Mouse (Mus musculus): ENCODE results near the gene Cul1. TPM values are rescaled to one million over a fixed set of nuclear protein-coding genes. Genes with fewer than 3 reads are reported as not detected.
"Not testable (repeated sequence)": the region's sequence is repeated elsewhere in the genome, so short reads cannot be mapped to it uniquely, and the experiment has no call there.

Cul1 gene
- 109 and 129 TPM in 2 replicates for polyA plus RNA-seq (2012; rRNA removed)

DNA sequence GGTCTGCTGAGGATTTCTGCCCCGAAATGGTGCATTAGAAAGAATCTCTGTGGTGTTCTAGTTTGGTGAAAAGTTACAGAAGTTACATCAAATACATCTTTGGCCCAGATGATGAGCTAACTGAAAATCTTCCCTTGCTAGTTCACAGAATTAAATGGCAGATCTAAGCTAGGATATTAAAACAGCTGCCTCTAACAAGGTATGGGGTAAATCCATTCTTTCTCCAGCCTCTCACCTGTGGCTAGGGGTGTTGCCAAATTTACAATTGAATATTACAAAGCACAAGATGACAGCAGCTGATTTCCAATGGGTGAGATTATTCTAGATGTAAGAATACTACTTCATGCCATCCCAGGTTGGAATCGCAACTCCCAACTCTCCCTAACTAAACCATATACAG is at the start of gene Cul1:
Gene Cul1, plus strand, starts transcription at position 301 of the 400 bp plus-strand sequence.
- no peak for DNase-seq (ENCODE audit: low spot score)

DNA sequence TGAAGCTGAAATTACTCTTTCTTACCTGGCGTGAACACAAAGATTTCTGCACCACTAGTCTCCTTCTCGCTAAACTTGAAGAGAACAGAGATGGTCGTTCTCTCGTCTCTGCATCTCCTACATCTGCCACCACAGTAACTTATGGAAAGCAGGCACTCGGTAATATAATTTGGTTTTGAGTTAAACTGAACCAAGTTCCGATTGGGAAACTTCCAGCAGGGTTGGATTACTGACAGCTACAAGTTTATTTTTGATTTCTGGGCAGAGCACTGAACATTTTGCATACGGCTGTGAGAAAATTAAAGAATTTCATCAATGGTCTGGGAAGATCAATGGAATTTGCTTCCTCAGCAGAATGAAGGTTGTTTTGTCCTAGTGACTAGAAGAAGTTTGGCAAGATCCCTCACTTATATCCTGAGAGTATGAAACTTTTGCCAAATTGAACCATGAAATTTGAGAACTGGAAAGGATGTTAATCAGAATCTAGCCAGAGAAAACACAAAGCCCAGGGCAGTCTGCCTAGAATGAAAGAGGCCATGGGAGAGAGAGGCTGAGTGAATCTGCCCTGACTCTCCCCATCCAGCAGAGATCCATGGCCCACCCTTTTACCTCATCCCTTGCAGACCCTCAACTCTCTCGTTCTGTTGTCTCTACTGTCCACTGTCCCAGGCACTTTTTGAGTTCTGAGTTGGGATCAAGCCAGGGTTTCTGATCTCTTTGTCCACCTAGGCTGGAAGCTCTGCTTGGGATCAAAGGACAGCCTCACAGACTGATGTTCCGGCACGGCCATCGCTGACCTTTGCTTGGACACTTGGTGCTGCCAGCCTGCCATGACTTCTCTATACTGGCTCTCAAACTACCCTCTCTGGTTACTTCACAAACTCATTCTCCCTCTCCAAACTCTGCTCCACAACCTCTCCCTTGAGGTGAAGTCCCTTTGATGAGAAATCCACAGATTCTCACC is 48.5 kb upstream of the Cul1 start:
- DNase-seq (ENCODE audit: low spot score): no peak

DNA sequence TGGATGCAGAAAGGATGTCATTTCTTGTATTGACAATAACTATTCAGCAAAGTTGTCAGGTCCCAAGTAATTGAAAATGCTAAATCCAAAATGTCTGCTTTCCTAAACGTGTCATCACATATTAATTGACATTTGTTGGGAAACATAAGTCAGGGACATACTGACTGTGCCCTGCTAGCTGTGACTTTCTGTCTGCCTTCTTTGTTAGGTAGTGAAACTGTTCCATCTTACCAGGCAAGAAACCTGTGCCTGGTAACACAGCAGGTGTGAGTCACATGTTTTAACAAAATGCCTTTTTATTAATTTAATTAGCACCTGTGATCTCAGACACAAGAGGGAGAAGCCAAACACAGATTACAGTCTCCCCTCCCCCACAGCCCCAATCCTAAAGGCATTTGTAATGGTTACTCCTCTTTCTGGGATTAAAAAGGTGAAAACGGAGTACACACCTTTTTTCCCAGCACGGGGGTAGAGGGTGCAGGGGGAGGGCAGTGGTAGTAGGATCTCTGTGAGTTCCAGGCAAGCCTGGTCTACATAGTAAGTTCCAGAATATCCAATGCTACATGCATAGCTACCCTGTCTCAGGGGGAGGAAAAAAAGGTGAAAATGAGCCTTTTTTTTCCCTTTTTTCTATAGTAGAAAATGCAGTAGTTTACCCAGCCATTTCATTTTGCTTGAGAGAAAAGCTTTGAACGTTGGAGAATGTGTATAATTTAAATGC is 40.2 kb upstream of the Cul1 start:
- DNase-seq (ENCODE audit: low spot score): no peak

DNA sequence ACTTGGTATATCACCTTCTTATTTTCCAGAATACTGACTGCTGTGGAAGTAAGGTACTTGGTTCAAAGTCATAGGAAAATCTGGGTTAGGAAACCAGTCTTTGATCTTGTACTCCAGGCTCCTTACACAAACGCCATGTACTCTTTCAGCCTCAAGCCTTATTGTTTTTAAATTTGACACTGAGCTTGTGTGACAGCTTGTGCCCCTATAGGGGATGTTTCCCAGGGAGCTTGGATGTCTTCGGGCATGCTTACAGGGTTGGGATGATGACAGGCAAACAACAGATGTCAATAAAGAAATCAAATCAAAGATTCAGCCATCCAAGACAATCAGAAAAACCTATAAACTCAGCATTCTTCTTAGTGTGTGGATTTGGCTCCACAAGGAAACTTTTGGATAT is 39.5 kb upstream of the Cul1 start:
- no peak for DNase-seq (ENCODE audit: low spot score)

DNA sequence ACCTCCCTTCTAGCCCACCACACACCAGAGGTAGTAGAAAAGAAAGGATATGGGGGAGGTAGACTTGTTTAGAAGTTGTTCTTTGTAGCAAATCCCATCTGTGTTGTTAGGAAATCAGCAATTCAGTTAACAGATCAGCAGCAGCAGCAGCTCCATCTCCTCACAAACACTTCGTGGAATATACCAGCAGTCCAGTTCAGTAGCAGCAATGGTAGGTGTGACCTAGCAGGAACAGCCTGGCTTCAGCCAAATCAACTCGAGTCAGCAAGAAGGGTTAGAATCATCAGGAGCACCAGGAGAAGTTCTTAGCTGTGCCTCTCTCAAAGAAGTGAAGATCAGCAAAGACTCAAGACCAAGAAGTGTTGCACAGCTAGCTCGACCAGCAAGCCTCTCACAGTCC is 34.5 kb upstream of the Cul1 start:
- DNase-seq (ENCODE audit: low spot score): no peak

DNA sequence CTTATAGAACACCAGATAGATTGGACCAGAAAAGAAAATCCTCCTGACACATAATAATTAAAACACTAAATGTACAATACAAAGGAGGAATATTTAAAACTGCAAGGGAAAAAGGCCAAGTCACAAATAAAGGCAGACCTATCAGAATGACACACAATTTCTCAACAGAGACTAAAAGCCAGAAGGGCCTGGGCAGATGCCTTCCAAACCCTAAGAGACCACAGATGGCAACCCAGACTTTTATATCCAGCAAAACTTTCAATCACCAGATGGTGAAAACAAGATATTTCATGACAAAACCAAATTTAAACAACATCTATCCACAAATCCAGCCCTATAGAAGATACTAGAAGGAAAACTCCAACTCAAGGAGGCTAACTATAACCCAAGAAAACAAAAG is 33.0 kb upstream of the Cul1 start:
- no peak for DNase-seq (ENCODE audit: low spot score)

DNA sequence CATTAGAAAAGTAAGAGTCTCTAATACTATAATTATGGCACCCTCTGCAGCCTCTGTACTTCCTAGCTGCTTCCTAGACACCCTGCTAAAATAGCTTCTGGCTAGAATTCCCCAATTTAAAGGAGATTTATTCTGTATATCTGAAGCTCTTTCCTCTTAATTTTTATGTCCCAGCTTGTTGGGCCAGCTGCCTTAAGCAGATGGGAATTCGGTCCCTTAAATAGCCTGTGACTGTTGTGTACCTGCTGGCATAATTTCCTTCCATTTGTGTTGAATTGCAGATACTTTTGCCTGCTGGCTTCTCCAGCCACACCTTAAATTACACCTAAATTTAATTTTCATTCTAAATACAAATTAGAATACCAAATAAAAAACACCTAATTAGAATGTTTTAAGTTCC is 32.0 kb upstream of the Cul1 start:
- no peak for DNase-seq (ENCODE audit: low spot score)

DNA sequence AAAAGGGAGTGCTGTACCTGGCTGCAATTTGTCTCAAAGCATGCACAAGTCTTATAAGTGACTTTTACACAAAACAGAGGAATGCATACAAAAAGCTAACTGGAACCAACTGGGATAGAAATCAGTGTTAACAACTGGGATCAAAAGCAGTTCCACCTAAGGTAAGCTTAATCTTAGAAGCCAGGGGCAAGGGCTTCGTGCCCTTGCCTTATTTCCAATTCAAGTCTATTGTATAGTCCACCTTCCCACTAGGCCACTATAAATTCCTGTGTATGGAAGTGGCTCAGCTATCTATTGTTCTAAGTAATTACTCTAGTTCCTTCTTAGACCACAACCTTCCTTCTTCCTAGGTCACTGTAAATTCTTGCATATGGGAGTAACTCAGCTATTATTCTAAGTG is 27.1 kb upstream of the Cul1 start:
- DNase-seq (ENCODE audit: low spot score): no peak

DNA sequence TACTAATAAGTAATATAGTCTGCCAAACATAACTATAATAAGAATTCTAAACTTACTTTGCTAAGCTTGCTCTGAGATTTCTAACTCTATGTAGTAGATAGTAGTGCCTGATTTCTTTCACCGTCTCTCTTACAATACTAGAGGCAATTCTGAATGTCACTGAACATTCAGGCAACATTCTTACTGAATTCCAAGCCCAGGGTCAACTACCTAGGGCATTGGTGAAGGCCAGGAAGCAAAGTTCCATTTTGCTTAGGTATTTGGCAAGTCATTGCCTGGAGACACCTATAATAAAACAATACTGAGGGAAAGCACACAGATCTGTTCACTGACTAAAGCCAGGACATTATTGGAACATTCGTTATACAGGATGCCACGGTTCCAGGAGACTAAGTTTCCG is 26.6 kb upstream of the Cul1 start:
- DNase-seq (ENCODE audit: low spot score): not testable (repeated sequence)

DNA sequence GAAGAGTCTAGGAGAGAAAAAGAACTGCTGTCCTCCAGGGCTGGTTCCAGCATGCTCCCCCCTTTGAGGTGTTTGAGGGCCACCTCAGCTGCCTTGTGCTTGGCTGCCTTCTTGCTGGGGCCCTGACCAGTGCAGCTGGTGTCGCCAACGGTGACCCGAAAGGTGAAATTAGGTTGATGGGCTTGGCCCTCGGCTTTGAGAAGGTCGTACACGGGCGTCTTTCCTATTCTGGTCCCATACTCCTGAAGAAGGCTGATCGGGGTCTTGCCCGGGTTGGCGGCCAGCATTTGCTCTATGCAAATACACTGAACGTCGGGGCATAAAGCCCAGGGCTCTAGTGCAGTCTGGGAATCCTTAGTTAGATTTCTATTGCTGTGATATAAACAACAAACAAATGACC is 20.4 kb upstream of the Cul1 start:
- not testable (repeated sequence) for DNase-seq (ENCODE audit: low spot score)

DNA sequence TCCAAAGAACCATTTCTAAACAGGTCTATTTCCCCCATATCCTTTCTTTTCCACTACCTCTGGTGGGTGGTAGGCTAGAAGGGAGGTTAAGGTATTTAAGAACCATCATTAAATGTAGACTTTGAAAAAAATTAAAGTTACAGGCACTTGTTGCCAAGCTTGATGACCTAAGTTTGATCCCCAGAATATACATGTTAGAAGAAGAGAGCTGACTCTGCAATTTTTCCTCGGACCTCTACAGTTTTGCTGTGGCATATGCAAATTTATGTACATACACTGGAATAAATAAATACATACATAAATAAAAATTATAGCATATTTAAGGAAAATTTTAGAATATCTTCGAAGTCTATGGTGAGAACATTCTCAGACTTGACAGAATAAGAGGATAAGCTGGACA is 13.1 kb upstream of the Cul1 start:
- no peak for DNase-seq (ENCODE audit: low spot score)

DNA sequence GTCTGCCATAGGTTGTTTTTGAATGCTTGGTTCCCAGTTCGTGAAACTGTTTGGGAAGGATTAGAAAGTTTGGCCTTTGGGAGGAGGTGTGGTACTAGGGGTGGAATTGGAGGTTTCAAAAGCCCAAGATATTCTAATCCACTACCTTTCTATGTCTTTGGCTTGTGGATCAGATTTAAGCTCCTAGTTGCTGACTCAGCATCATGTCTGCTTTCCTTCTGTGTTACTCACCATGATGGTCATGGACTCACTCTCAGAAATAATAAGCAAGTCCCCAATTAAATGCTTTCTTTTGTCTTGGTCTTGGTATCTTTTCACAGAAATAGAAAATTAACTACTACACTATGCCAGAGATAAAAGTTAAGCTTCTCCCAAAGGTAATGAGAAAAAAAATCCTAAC is 5.5 kb upstream of the Cul1 start:
- no peak for DNase-seq (ENCODE audit: low spot score)

DNA sequence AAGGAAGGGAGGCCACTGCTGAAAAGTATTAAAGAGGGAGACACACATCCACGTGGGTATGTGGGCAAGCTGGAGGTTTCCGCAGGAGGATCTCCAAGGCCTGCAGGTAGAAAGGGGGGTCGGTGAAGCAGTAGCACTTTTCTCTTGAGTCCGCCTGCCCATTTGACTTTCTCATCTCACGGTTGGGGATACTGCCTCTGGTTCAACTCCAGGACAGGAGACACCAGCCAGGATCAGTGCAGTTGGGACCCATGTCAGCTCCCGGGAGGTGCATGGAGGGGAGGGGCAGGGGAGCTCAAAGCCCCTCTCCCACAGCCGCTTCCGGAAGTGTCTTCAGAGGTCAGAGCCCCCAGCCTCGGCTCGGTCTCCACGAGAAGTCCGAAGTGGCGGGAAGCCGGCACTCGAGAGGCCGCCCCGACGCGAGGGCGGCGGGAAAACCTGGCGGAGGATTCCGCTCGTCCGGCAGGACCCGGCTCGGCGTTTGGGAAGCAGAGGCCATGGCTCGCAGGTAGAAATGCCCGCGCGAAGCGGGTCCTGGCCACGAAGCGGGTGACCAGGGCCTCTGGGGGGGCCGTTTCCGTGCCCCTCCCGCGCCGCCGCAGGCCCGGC is 428 bp downstream of the Cul1 start:
- no peak for DNase-seq (ENCODE audit: low spot score)

DNA sequence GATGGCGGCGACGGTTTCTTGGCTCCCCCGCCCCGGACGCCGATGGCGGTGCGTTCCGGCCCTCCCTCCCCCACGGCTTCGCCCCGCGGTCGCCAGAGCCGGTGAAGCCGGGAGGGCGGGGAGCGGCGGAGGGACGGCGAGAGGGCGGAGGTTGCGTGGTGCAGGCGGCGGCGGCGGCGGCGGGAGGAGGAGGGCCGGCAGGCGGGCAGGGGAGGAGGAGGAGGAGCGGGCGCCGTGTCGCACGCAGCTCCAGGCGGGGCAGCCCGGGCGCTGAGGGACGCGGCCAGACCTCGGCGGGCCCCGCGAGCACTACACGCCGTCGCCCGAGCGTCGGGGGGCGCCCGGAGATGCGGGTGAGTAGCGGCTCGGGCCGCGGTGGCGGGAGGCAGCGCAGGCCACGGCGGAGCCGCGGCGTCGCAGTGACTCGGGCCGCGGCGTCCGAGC is 955 bp downstream of the Cul1 start:
- DNase-seq (ENCODE audit: low spot score): peak; percentile 91

DNA sequence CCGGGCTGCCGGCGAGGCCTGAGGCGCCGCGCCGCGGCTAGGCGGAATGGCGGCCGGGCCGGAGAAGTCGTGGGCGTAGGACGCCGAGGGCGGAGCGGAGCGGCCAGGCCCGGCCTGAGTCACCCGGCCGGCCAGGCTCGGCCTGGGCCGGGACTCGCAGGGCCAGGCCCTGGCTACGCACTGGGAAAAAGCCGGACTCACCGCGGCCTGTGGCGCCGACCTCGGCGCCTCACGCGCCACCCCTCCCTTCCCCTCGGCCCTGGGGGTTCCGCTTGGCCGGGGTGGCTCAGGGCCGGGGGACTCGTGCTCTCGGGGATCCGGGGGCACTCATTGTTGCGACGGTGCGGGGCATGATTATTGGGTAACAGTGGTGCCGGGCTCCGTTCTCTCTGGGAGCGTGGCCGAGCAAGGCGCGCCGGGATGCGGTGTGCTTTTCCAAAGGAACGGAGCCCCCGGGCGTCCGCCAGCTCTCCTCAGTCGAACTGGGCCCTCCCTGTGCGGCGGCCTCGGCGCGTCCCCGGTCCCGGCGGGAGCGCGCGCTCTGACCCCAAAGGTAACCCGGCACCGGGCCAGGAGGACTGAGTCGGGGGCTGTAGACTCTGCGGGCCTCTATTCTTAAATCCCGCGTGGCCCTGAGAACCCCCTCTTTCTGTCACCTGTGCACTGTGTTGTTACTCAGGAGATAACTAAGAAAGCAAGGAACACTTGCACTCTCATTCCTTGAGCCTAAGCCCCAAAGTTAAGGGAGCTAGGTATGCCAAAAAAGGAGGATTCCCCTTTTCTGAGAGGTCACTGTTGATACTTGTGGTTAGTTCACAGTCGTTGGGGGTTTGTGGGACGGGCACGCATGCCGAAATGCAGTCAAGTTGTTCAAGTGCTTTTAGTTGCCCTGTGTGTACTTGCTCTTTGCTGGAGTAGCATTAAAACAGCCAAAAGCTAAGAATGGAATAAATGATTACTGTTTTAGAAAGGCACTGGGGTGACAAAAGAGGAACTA is 1.7 kb downstream of the Cul1 start:
- peak; percentile 61 for DNase-seq (ENCODE audit: low spot score)

DNA sequence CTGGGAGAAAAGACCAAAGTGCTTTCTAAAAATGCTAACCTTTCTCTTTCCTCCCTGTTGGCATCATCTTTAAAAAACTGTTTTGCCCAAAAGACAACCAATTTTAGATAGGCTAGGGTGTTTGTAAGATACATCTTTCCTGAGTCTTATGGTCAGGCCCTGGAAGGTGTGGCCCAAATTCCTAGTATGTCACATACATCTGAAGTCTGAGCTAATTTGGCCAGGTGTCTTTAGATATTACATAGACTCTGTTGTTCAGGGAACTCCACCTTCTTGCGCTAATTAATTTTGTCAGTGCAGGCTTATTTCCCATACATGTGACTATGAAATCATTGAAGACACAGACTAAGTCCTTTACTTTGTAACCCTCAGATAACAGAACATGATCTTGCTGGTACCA is 2.6 kb downstream of the Cul1 start:
- DNase-seq (ENCODE audit: low spot score): no peak

DNA sequence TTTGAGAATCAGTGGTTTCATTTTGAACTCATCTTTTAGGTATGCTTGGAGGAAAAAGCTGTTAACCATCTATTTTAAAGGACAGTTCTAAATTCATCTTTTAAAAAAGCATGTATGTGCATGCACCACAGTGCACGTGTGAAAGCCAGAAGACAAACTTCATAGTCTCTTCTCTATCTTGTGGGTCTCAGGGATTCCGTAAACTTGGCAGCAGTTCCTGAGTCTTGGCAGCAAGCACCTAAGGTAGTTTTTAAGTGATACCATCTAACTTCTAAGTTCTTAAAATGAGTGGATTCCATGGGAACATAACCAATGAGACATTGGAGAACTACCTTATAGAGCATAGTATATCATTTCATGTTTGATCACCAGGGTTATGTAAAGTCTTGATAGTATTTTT is 3.7 kb downstream of the Cul1 start:
- DNase-seq (ENCODE audit: low spot score): no peak

DNA sequence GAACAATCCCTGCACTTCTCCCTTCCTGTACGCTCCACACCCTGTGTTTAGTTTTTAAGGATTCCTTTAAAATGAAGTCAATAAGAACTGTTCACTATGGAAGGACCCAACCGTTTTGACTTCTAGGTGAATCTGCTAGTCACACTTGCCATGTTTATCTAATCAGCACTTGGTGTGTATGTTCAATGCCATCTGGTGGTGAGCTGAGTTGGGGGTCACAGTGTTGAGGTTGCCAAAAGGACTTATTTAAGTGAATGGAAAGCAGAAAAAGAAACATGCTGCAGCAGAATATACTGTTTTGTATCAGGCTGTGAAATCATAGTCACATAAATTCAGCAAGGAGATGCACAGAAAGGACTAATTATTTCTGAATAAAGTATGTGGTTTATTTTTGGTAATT is 12.2 kb downstream of the Cul1 start:
- no peak for DNase-seq (ENCODE audit: low spot score)

DNA sequence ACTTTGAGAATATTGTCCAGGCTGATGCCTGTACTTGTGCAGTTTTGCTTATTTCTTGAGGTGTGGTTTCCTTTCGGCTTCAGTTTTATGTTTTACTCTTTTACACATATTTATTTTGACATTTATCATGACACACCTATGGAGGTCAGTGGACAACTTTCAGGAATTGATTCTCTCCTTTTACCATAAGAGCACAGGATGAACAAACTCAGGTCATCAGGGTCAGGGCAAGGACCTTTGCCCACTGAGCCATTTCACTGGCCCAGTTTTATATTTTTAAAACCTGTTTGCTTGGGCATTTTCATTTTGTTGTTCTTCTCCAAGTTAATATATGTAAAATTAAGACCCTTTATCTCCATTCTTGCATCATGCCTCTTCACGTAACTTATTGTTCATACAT is 13.3 kb downstream of the Cul1 start:
- DNase-seq (ENCODE audit: low spot score): no peak

DNA sequence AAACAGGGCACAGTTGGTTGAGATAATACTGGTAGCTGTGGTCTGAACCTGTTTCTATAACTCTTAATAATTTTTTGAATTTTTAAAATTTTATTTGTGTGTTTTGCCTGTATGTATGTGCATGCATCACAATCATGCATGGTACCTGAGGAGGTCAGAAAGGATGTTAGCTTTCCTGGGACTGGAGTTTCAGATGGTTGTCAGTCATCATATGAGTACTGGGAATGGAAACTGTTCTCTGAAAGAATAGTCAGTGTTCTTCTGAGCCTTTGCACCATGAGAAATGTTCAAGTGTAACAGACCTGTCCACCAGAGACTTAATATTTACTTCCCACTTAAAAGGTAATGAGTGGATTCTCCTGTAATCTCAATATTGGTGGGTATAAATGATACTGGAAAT is 13.9 kb downstream of the Cul1 start:
- no peak for DNase-seq (ENCODE audit: low spot score)

DNA sequence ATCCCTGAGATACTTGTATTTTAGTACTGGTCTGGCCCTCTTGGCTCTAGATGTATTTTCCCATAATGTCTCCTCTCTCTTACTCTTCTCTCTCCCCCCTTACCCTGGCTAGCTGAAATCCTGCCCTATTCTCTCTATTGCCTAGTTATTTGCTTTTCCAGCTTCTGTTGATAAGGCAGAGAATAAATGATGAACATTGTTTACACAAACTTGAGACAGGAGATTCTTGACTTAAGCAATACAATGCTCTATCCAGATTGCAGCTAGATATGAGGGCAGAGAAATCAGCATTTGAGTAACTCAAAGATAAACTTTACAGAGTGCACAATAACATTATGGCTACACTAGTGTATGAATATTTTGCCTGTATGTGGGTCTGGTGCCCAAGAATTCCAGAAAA is 16.6 kb downstream of the Cul1 start:
- no peak for DNase-seq (ENCODE audit: low spot score)
